12 mouse cellular contexts compared by ENCODE assay signal in genomic region chr17:24288477-24288876, GRCm38 (mm10).
"Had no signal": no experiment of that assay in that cellular context is flagged by ENCODE, and none has a peak within 500 bp of the region (broad histone marks: within the 10 kb centered on the region; RNA-seq: fewer than 3 reads in every experiment).

No protein-coding gene starts in this region.

- ATAC-seq: liver, embryonic 12.5 days; midbrain, embryonic 13.5 days; midbrain, embryonic 16.5 days had no signal

- DNase-seq: kidney, adult 9 months; kidney, postnatal 14 days; kidney, postnatal 4 days; liver; lung, postnatal 10 days; lung, postnatal 36 days; thymus, adult 2 months; thymus, postnatal 14 days; thymus, postnatal 4 days had no signal
